Mouse (Mus musculus) testis, adult 2 months (tissue): Measurements from ENCODE around the gene Psen2.

Experiments used
- CTCF ChIP-seq: fragments of 200-500 bp; IDR thresholded peaks from 2 replicates; pipeline ENCODE4 v1.5.1; 2012; ENCODE audit warnings: low read depth, mild to moderate bottlenecking, inconsistent platforms, low read length, moderate library complexity; ENCODE audit not compliant: control insufficient read depth, insufficient read depth, insufficient replicate concordance
- POLR2A ChIP-seq: fragments of 200-500 bp; IDR thresholded peaks from 2 replicates; pipeline ENCODE4 v1.6.1; 2012; ENCODE audit warnings: low read depth, mild to moderate bottlenecking, inconsistent platforms, low read length, moderate library complexity; ENCODE audit not compliant: control insufficient read depth

DNA sequence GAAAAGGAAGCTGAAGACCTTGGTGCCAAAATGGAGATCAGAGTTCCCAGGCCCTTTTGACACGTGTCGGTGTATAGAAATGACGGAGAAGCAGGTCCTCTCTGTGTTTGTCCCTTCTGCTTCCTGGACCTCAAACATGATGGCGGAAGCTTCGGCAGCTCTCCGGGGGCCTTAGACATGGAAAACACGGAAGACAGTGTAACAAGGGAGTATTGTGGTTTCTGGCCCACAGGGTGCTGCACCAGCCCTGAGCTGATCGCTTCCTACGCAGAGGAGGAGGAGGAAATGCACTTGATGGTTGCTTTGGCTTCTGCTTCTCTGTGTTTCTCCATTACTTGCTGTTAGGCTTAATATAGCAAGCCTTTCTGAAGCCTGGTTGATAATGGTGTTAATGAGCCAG is 32.9 kb upstream of the Psen2 start:
- no peak for TF ChIP-seq POLR2A
- no peak for TF ChIP-seq CTCF
